Mouse (Mus musculus): ENCODE measurements at regions not wholly inside any gene's neighbourhood (a gene's known extent, or its start where the extent isn't known, plus 50 kb on each side); places are given as distances from the start of the nearest gene placed in this dataset.

DNA sequence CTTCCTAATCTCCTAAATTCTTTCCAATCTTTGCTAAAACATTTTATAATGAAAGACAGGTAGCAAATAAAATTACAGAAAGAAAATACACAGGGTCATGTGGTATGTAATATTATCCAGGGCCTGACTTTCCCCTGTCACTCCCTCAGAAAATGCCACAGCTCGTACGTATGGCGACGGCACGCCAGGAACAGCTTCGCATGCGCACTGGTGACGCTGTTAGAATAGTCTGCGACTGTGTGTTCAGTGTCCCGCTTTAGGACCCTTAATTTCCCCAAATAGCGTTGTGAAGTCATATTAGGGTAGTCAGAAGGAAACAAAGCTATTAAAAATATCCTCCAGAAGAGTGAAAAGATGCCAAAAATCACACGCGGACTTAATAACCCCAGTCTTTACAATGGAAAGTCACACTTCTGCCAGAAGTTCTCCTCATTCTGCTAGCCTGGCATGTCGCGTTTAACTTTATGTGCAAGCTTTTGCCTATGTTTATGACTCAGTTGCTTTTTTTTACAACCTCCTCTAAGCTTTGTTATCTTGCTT, 187.0 kb upstream of the Zfp637 start:
- no peaks in the 10 kb centered on the region for H3K27me3 ChIP-seq (ENCODE audit: control insufficient read depth in 1 of 2, insufficient read depth in 2 of 2, low read length in 2 of 2)

DNA sequence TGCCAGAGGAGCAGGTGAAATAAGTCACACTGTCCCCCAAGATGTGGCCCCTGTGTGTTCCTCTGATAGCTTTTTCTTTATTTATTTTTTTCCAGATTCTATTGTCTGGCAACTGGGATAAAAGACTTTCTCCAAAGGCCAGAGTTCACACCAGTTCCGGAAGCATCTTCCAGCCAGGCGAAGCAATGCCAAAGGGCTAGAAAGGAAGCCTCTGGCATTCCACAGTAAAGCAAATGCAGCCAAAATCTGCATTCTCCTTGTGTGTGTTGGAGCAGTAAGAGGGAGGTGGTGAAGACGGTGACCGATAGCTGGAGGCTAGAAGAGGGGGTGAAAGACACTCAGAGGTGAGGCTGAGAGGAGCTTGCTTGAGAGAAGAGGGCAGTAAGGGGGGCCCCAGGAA, 185.0 kb upstream of the Zfp637 start:
- Histone ChIP-seq H3K9ac (ENCODE audit: control insufficient read depth, low read depth, low read length, poor library complexity, severe bottlenecking) (no peak overlapping the region), H3K27me3 (ENCODE audit: control insufficient read depth in 1 of 2, insufficient read depth in 2 of 2, low read length in 2 of 2) (no peaks in the 10 kb centered on the region), H3K27ac (ENCODE audit: control insufficient read depth, low read depth, low read length) (no peak overlapping the region), H3K79me2 (ENCODE audit: control insufficient read depth, insufficient read depth, low read length, poor library complexity) (no peaks in the 10 kb centered on the region), H3K9me3 (replicated peaks; ENCODE audit: insufficient read depth, low read length) (no peaks in the 10 kb centered on the region), H3K4me3 (ENCODE audit: control insufficient read depth in 1 of 2, insufficient read depth in 1 of 2, low read depth in 2 of 2, low read length in 2 of 2) (no peak overlapping the region), H3K4me1 (ENCODE audit: control insufficient read depth in 1 of 2, insufficient read depth in 2 of 2, low read length in 2 of 2) (no peaks in the 10 kb centered on the region), H3K36me3 (ENCODE audit: control insufficient read depth in 1 of 2, insufficient read depth in 2 of 2, low read length in 2 of 2) (no peaks in the 10 kb centered on the region)
- TF ChIP-seq CHD1 (IDR thresholded peaks at IDR 0.05; ENCODE audit: low read depth, low read length): no peak
- no peak for TF ChIP-seq CTCF (IDR thresholded peaks at IDR 0.05 in 2 of 3, conservative IDR thresholded peaks at IDR 0.05 in 1 of 3; ENCODE audit: control insufficient read depth in 1 of 3, insufficient read depth in 1 of 3, low read depth in 2 of 3, low read length in 3 of 3, poor library complexity in 1 of 3, severe bottlenecking in 1 of 3)
- no peak for TF ChIP-seq UBTF (IDR thresholded peaks at IDR 0.05; ENCODE audit: borderline replicate concordance, insufficient read depth, low read depth, low read length)
- no peak for TF ChIP-seq GABPA (IDR thresholded peaks at IDR 0.05; ENCODE audit: low read depth, low read length)
- no peak for TF ChIP-seq POLR2AphosphoS5 (IDR thresholded peaks at IDR 0.05; ENCODE audit: borderline replicate concordance, low read depth, low read length)
- no peak for TF ChIP-seq MYC (IDR thresholded peaks at IDR 0.05; ENCODE audit: low read depth, low read length)
- TF ChIP-seq NELFE (IDR thresholded peaks at IDR 0.05; ENCODE audit: low read depth, low read length): no peak
- TF ChIP-seq ZC3H11A (IDR thresholded peaks at IDR 0.05; ENCODE audit: low read depth, low read length): no peak
- TF ChIP-seq BHLHE40 (IDR thresholded peaks at IDR 0.05; ENCODE audit: borderline replicate concordance, low read depth, low read length): no peak
- no peak for TF ChIP-seq POLR2AphosphoS2 (IDR thresholded peaks at IDR 0.05; ENCODE audit: low read length)
- no peak for TF ChIP-seq MAFK (IDR thresholded peaks at IDR 0.05; ENCODE audit: borderline replicate concordance, low read depth, low read length)
- TF ChIP-seq USF2 (IDR thresholded peaks at IDR 0.05; ENCODE audit: borderline replicate concordance in 1 of 2, insufficient read depth in 1 of 2, low read depth in 1 of 2, low read length in 2 of 2): no peak
- no peak for TF ChIP-seq RAD21 (IDR thresholded peaks at IDR 0.05; ENCODE audit: low read depth, low read length)
- no peak for TF ChIP-seq GATA1 (IDR thresholded peaks at IDR 0.05; ENCODE audit: low read depth, low read length)
- TF ChIP-seq EP300 (IDR thresholded peaks at IDR 0.05; ENCODE audit: low read depth in 1 of 2, low read length in 2 of 2): no peak
- TF ChIP-seq E2F4 (IDR thresholded peaks at IDR 0.05; ENCODE audit: borderline replicate concordance, low read depth, low read length): no peak
- no peak for TF ChIP-seq TBP (IDR thresholded peaks at IDR 0.05; ENCODE audit: low read depth, low read length)
- DNase-seq (ENCODE audit: low read depth, low spot score): no peak

More for the DNA sequence above, 187.0 kb upstream of the Zfp637 start:
- Histone ChIP-seq H3K4me1 (ENCODE audit: control insufficient read depth in 1 of 2, insufficient read depth in 2 of 2, low read length in 2 of 2) (no peaks in the 10 kb centered on the region), H3K9ac (ENCODE audit: control insufficient read depth, low read depth, low read length, poor library complexity, severe bottlenecking) (no peak overlapping the region), H3K9me3 (replicated peaks; ENCODE audit: insufficient read depth, low read length) (no peaks in the 10 kb centered on the region), H3K4me3 (ENCODE audit: control insufficient read depth in 1 of 2, insufficient read depth in 1 of 2, low read depth in 2 of 2, low read length in 2 of 2) (no peak overlapping the region), H3K27ac (ENCODE audit: control insufficient read depth, low read depth, low read length) (no peak overlapping the region), H3K79me2 (ENCODE audit: control insufficient read depth, insufficient read depth, low read length, poor library complexity) (no peaks in the 10 kb centered on the region), H3K36me3 (ENCODE audit: control insufficient read depth in 1 of 2, insufficient read depth in 2 of 2, low read length in 2 of 2) (no peaks in the 10 kb centered on the region)
- no peak for DNase-seq (ENCODE audit: low read depth, low spot score)
- TF ChIP-seq MXI1 (IDR thresholded peaks at IDR 0.05; ENCODE audit: low read depth, low read length) (no peak), RAD21 (IDR thresholded peaks at IDR 0.05; ENCODE audit: low read depth, low read length) (no peak), UBTF (IDR thresholded peaks at IDR 0.05; ENCODE audit: borderline replicate concordance, insufficient read depth, low read depth, low read length) (no peak), TAL1 (IDR thresholded peaks at IDR 0.05; ENCODE audit: low read length) (no peak), TCF12 (IDR thresholded peaks at IDR 0.05; ENCODE audit: low read depth, low read length) (no peak), CHD2 (IDR thresholded peaks at IDR 0.05; ENCODE audit: low read length) (no peak), MYB (IDR thresholded peaks at IDR 0.05; ENCODE audit: low read depth, low read length) (no peak), ZMIZ1 (IDR thresholded peaks at IDR 0.05; ENCODE audit: low read depth, low read length) (no peak), NELFE (IDR thresholded peaks at IDR 0.05; ENCODE audit: low read depth, low read length) (no peak), RCOR1 (IDR thresholded peaks at IDR 0.05; ENCODE audit: low read depth, low read length) (no peak), BHLHE40 (IDR thresholded peaks at IDR 0.05; ENCODE audit: borderline replicate concordance, low read depth, low read length) (no peak), USF2 (IDR thresholded peaks at IDR 0.05; ENCODE audit: borderline replicate concordance in 1 of 2, insufficient read depth in 1 of 2, low read depth in 1 of 2, low read length in 2 of 2) (no peak)
